Mouse (Mus musculus) induced T-regulatory cell, adult 2 months (primary cell): ENCODE measurements around the gene Gpr161.
"Not testable (repeated sequence)": the region's sequence is repeated elsewhere in the genome, so short reads cannot be mapped to it uniquely, and the experiment has no call there.

ENCODE experiments used
- DNase-seq: peaks from one replicate; pipeline ENCODE4 v3.0.0-alpha.2; 2012; ENCODE audit warnings: low read depth

Gpr161 gene

GRCm38 (mm10) chr1:165316361-165316760 lies 20.8 kb downstream of the Gpr161 start:
- no peak for DNase-seq

GRCm38 (mm10) chr1:165320141-165320934 lies 24.7 kb downstream of the Gpr161 start:
- DNase-seq: peak; percentile 45

- no peak for DNase-seq
Observed at GRCm38 (mm10) chr1:165321393-165321861, 25.8 kb downstream of the Gpr161 start.

- no peak for DNase-seq
Observed at GRCm38 (mm10) chr1:165321891-165322290, 26.3 kb downstream of the Gpr161 start.

GRCm38 (mm10) chr1:165322934-165323333 lies 27.3 kb downstream of the Gpr161 start:
- no peak for DNase-seq

- no peak for DNase-seq
Observed at GRCm38 (mm10) chr1:165327370-165327769, 31.8 kb downstream of the Gpr161 start.

GRCm38 (mm10) chr1:165327831-165328230 lies 32.2 kb downstream of the Gpr161 start:
- no peak for DNase-seq

- not testable (repeated sequence) for DNase-seq
Observed at GRCm38 (mm10) chr1:165328384-165329289, 33.0 kb downstream of the Gpr161 start.

- DNase-seq: no peak
Observed at GRCm38 (mm10) chr1:165330859-165331258, 35.3 kb downstream of the Gpr161 start.

GRCm38 (mm10) chr1:165332797-165333196 lies 37.2 kb downstream of the Gpr161 start:
- DNase-seq: no peak

- DNase-seq: no peak
Observed at GRCm38 (mm10) chr1:165342126-165342525, 46.5 kb downstream of the Gpr161 start.

- no peak for DNase-seq
Observed at GRCm38 (mm10) chr1:165344453-165344852, 48.9 kb downstream of the Gpr161 start.

GRCm38 (mm10) chr1:165348627-165349026 lies 53.0 kb downstream of the Gpr161 start:
- DNase-seq: no peak

- no peak for DNase-seq
Observed at GRCm38 (mm10) chr1:165356347-165356746, 60.8 kb downstream of the Gpr161 start.

- DNase-seq: no peak
Observed at GRCm38 (mm10) chr1:165363271-165363670, 67.7 kb downstream of the Gpr161 start.

GRCm38 (mm10) chr1:165365057-165365456 lies 69.5 kb downstream of the Gpr161 start:
- no peak for DNase-seq

- no peak for DNase-seq
Observed at GRCm38 (mm10) chr1:165370990-165371389, 75.4 kb downstream of the Gpr161 start.

- DNase-seq: no peak
Observed at GRCm38 (mm10) chr1:165373839-165374238, 78.2 kb downstream of the Gpr161 start.
